8 mouse cellular contexts compared by ENCODE assay signal in the genomic region with DNA sequence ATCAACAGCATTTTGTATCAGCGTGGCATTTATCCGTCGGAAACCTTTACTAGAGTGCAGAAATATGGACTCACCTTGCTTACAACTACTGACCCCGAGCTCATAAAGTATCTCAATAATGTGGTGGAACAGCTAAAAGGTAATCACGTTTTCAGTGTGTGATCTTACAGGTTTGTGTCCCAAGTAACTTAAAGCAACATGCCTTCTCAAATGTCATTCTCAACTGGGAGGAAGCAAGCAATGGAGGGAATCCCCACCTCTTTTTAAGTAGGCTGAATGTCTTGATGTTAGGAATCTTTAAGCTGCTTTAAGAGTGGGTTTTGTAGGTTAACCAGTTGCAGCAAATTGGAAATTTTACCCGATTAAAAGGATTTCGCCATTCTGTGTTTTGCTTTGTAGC. TPM values are rescaled to one million over a fixed set of nuclear protein-coding genes. Genes with fewer than 3 reads are reported as not detected.
DNase-seq lines count a peak whose midpoint lies in the region; ATAC-seq and TF ChIP-seq lines count a peak whose summit lies in the region.

No protein-coding gene starts in this region.

- no peak for ATAC-seq in kidney, postnatal 0 days (replicated peaks; ENCODE audit: low FRiP score, low read depth)
- ATAC-seq in intestine, embryonic 14.5 days (replicated peaks; ENCODE audit: low FRiP score, low TSS enrichment, low read depth) = no peak
- ATAC-seq in neural tube, embryonic 13.5 days (ENCODE audit: low read depth) = no peak
- no peak for ATAC-seq in monocyte, adult 5-6 weeks (replicated peaks; ENCODE audit: insufficient number of reproducible peaks, low FRiP score, low TSS enrichment, poor library complexity, severe bottlenecking)
- ATAC-seq in cerebellum, adult (ENCODE audit: insufficient number of reproducible peaks, low FRiP score, low TSS enrichment) = no peak

- H3K27me3 ChIP-seq in kidney, postnatal 0 days (ENCODE audit: insufficient read depth, low read length) = no peaks in the 10 kb centered on the region
- H3K27me3 ChIP-seq in intestine, embryonic 14.5 days (replicated peaks; ENCODE audit: control insufficient read depth, insufficient read depth, low read length) = no peaks in the 10 kb centered on the region
- H3K27me3 ChIP-seq in neural tube, embryonic 13.5 days = no peaks in the 10 kb centered on the region

- peak overlapping the region; percentile 78 for H3K4me2 ChIP-seq in kidney, postnatal 0 days (ENCODE audit: low read length)
- peak overlapping the region; percentile 74 for H3K4me2 ChIP-seq in intestine, embryonic 14.5 days (ENCODE audit: low read length)
- peak overlapping the region; percentile 77 for H3K4me2 ChIP-seq in neural tube, embryonic 13.5 days

- WGBS in kidney, postnatal 0 days = 13% methylated on average over 7 of the region's 7 CpGs
- WGBS in intestine, embryonic 14.5 days = 14% methylated on average over 7 of the region's 7 CpGs
- WGBS in neural tube, embryonic 13.5 days = 17% methylated on average over 7 of the region's 7 CpGs

- no peaks in the 10 kb centered on the region for H3K9me3 ChIP-seq in kidney, postnatal 0 days (replicated peaks; ENCODE audit: low read length)
- no peaks in the 10 kb centered on the region for H3K9me3 ChIP-seq in intestine, embryonic 14.5 days (ENCODE audit: control insufficient read depth, low read length)
- no peaks in the 10 kb centered on the region for H3K9me3 ChIP-seq in neural tube, embryonic 13.5 days

- DNase-seq in kidney, postnatal 0 days (ENCODE audit: low spot score) = peak; percentile 14
- DNase-seq in kidney, adult 9 months = no peak
- DNase-seq in intestine, embryonic 14.5 days (ENCODE audit: low spot score) = no peak
- DNase-seq in ovary, postnatal 10 days (ENCODE audit: low spot score) = no peak

- 0 out of 2 replicates have a peak, but pooled peaks cover 5% of the 10 kb centered on the region for H3K36me3 ChIP-seq in kidney, postnatal 0 days (ENCODE audit: insufficient read depth, low read length)
- H3K36me3 ChIP-seq in intestine, embryonic 14.5 days (ENCODE audit: control insufficient read depth, insufficient read depth, low read length) = peaks cover 24% of the 10 kb centered on the region
- H3K36me3 ChIP-seq in neural tube, embryonic 13.5 days = no peaks in the 10 kb centered on the region

- peak overlapping the region; percentile 63 for H3K9ac ChIP-seq in kidney, postnatal 0 days (ENCODE audit: low read depth, low read length)
- H3K9ac ChIP-seq in intestine, embryonic 14.5 days (ENCODE audit: low read length) = peak overlapping the region; percentile 73
- H3K9ac ChIP-seq in neural tube, embryonic 13.5 days = peak overlapping the region; percentile 78

- H3K4me1 ChIP-seq in kidney, postnatal 0 days (replicated peaks; ENCODE audit: insufficient read depth, low read length) = no peaks in the 10 kb centered on the region
- H3K4me1 ChIP-seq in brown adipose tissue, adult 24 weeks (ENCODE audit: control insufficient read depth, insufficient read depth, insufficient read length, low read length) = no peaks in the 10 kb centered on the region
- H3K4me1 ChIP-seq in intestine, embryonic 14.5 days (replicated peaks; ENCODE audit: control insufficient read depth, insufficient read depth, low read length) = peaks cover 10% of the 10 kb centered on the region; the same call in 1 of the 2 replicates
- peaks cover 20% of the 10 kb centered on the region for H3K4me1 ChIP-seq in neural tube, embryonic 13.5 days (replicated peaks)

- peak overlapping the region; percentile 71; the same call in 1 of the 2 replicates for H3K27ac ChIP-seq in kidney, postnatal 0 days
- H3K27ac ChIP-seq in brown adipose tissue, adult 24 weeks (replicated peaks; ENCODE audit: low read depth, low read length) = no peak overlapping the region
- peak overlapping the region; percentile 77; the same call in 1 of the 2 replicates for H3K27ac ChIP-seq in intestine, embryonic 14.5 days (ENCODE audit: low read depth)
- H3K27ac ChIP-seq in neural tube, embryonic 13.5 days (replicated peaks) = 0 out of 2 replicates have a peak overlapping the region, but pooled peaks have one; percentile 71

- H3K4me3 ChIP-seq in kidney, postnatal 0 days (replicated peaks; ENCODE audit: low read depth, low read length) = peak overlapping the region; percentile 80
- H3K4me3 ChIP-seq in brown adipose tissue, adult 24 weeks (ENCODE audit: insufficient read depth, low read depth, low read length) = peak overlapping the region; percentile 70
- peak overlapping the region; percentile 79 for H3K4me3 ChIP-seq in intestine, embryonic 14.5 days (ENCODE audit: low read depth, low read length)
- H3K4me3 ChIP-seq in neural tube, embryonic 13.5 days = peak overlapping the region; percentile 78

- TF ChIP-seq CTCF in kidney, postnatal 0 days (IDR thresholded peaks at IDR 0.05; ENCODE audit: low read depth) = no peak

RNA-seq across cellular contexts. Expression of a gene that starts 0.8 kb away (rescaled TPM):
- polyA plus RNA-seq in kidney, postnatal 0 days (2015; fragmentation: Nextera tagmentation; extraction: Ambion mirVana) = 68.9 and 69.7 TPM in 2 replicates
- 3.5 and 5.8 TPM in 2 replicates for polyA plus RNA-seq in brown adipose tissue, adult 24 weeks (2012; ENCODE audit: insufficient read depth, insufficient read length, missing spikeins)
- polyA plus RNA-seq in intestine, embryonic 14.5 days (2014; fragmentation: Nextera tagmentation; extraction: Ambion mirVana) = 99.8 and 103 TPM in 2 replicates
- polyA plus RNA-seq in neural tube, embryonic 13.5 days (2015; fragmentation: Nextera tagmentation; extraction: Ambion mirVana) = 22.0 and 24.6 TPM in 2 replicates
- total RNA-seq in monocyte, adult 5-6 weeks (2017) = 6.0 to 13.7 TPM (median 11.3 TPM) in 3 replicates

RNA-seq across cellular contexts. Expression of a gene that starts 23.9 kb away (rescaled TPM):
- polyA plus RNA-seq in kidney, postnatal 0 days (2015; fragmentation: Nextera tagmentation; extraction: Ambion mirVana) = not detected in 2 replicates
- polyA plus RNA-seq in brown adipose tissue, adult 24 weeks (2012; ENCODE audit: insufficient read depth, insufficient read length, missing spikeins) = not detected in 2 replicates
- polyA plus RNA-seq in intestine, embryonic 14.5 days (2014; fragmentation: Nextera tagmentation; extraction: Ambion mirVana) = 0.08 and 0.11 TPM in 2 replicates
- 0.07 TPM in 1 of 2 replicates, not detected in the other for polyA plus RNA-seq in neural tube, embryonic 13.5 days (2015; fragmentation: Nextera tagmentation; extraction: Ambion mirVana)
- total RNA-seq in monocyte, adult 5-6 weeks (2017) = 0.64 TPM in 1 of 3 replicates, not detected in the others
